Mouse (Mus musculus) forebrain, postnatal 0 days (tissue): ENCODE measurements around the gene Snd1. TPM values are rescaled to one million over a fixed set of nuclear protein-coding genes. Genes with fewer than 3 reads are reported as not detected.

Experiments used
- ATAC-seq: fragments of 200-750 bp; cut with Nextera tagmentation; 2 replicates; pipeline ENCODE4 v1.8.0; 2017; ENCODE audit warnings: mild to moderate bottlenecking, moderate library complexity
- DNase-seq: peaks from one replicate; pipeline ENCODE4 v3.0.0-alpha.2; 2015
- H3K27ac ChIP-seq: fragments of 300-500 bp; sonication (generic); 2 replicates; pipeline ENCODE4 v1.5.1; 2014; ENCODE audit warnings: low read depth, mild to moderate bottlenecking, antibody characterized with exemption, low read length, moderate library complexity, mixed read lengths
- H3K27me3 ChIP-seq: fragments of 300-500 bp; sonication (generic); 2 replicates; pipeline ENCODE4 v1.6.1; 2014; ENCODE audit warnings: mild to moderate bottlenecking, low read length, mixed read lengths; ENCODE audit not compliant: insufficient read depth
- H3K36me3 ChIP-seq: fragments of 300-500 bp; sonication (generic); 2 replicates; pipeline ENCODE4 v1.6.1; 2014; ENCODE audit warnings: mild to moderate bottlenecking, moderate library complexity; ENCODE audit not compliant: insufficient read depth
- H3K4me1 ChIP-seq: fragments of 300-500 bp; sonication (generic); 2 replicates; pipeline ENCODE4 v1.6.1; 2014; ENCODE audit warnings: antibody characterized with exemption; ENCODE audit not compliant: insufficient read depth
- H3K4me2 ChIP-seq: fragments of 300-500 bp; sonication (generic); 2 replicates; pipeline ENCODE4 v1.6.1; 2014; ENCODE audit warnings: low read depth, mild to moderate bottlenecking, moderate library complexity
- H3K4me3 ChIP-seq: fragments of 300-500 bp; sonication (generic); 2 replicates; pipeline ENCODE4 v1.5.1; 2014; ENCODE audit warnings: low read depth, low read length, mixed read lengths
- H3K9ac ChIP-seq: fragments of 300-500 bp; sonication (generic); 2 replicates; pipeline ENCODE4 v1.6.1; 2014; ENCODE audit warnings: mild to moderate bottlenecking
- H3K9me3 ChIP-seq: fragments of 300-500 bp; sonication (generic); 2 replicates; pipeline ENCODE4 v1.6.1; 2016; ENCODE audit warnings: low read length
- CTCF ChIP-seq: sonication (generic); IDR thresholded peaks from 2 replicates; pipeline ENCODE4 v1.5.1; 2016; ENCODE audit warnings: antibody characterized with exemption, control low read depth, low read depth
- WGBS: fragments of 180-500 bp; shearing (Covaris S2); extraction: QIAGEN DNeasy Blood & Tissue Kit; methylation state at CpG from one replicate; pipeline ENCODE4 v1.1.7; 2014; 5-methylcytosine and 5-hydroxymethylcytosine counted together
- polyA plus RNA-seq: library from polyadenylated mRNA; unstranded; fragments of >200 nt; fragmentation: Nextera tagmentation; extraction: Ambion mirVana; gene quantifications from 2 replicates; pipeline ENCODE4 v1.2.1, GENCODE M21; 2015
- total RNA-seq: library from RNA; depleted of rRNA; stranded (reverse); fragments of >200 nt; gene quantifications from 2 replicates; pipeline ENCODE4 v1.2.3, GENCODE M21; 2014

The Snd1 gene
- total and polyA plus RNA-seq, 2 experiments from 2014 or later: 72.4 to 90.8 TPM

DNA sequence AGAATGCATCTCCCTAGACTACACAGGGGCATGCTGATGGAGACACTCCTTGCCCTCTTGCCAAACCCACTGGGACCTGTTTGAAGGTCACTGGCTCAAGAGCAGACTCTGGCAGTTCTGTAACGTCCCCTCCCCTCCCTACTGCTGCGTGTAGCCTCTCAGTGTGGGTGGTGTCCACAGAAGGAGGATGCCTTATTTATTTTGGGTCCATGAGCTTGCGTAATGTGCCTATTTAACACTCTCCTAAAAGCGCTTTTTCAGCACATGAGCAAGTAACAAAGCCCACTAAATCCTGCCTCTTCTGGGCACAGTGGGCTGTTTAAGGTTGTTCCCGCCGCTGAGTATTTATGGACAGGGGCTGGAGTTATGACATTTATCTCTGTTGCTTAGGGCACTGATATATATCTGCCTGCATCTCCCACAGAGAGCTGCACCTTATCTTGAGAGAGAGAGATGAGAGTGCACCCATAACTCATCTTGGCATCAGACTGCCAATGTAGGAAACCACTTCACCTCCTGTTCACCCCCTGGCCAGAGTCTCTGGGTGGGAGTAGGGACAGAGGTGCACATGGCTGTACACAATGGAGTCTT lies 293.0 kb downstream of the Snd1 start:
- Histone ChIP-seq H3K27me3 (no peaks in the 10 kb centered on the region), H3K9ac (no peak overlapping the region), H3K36me3 (no peaks in the 10 kb centered on the region), H3K9me3 (no peaks in the 10 kb centered on the region), H3K4me2 (no peak overlapping the region), H3K4me3 (no peak overlapping the region), H3K4me1 (no peaks in the 10 kb centered on the region), H3K27ac (no peak overlapping the region)
- WGBS: 92% methylated on average over 6 of the region's 6 CpGs
- no peak for TF ChIP-seq CTCF
- DNase-seq (no peak), ATAC-seq (no peak)

DNA sequence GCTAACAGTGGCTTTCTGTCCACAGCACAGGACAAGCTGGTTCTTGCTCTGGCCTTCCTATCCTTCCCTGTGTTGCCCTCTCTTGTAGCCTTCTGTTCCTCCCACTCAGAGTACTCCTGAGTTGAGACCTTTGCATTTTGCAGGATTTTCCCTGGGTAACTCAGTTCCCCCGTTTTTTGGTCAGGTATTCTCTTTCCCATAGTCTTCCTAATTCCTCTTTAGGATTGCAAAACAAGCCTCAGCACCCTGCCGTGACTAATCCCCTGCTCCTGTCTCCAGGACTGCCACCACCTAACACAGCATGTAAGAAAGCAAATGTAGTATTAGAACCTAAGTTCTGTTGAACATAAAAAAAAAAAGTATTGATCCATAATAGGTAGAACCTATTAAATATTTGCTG lies 296.4 kb downstream of the Snd1 start:
- Histone ChIP-seq H3K27me3 (no peaks in the 10 kb centered on the region), H3K9me3 (no peaks in the 10 kb centered on the region), H3K27ac (no peak overlapping the region), H3K4me1 (no peaks in the 10 kb centered on the region), H3K9ac (no peak overlapping the region), H3K4me2 (no peak overlapping the region), H3K4me3 (no peak overlapping the region), H3K36me3 (no peaks in the 10 kb centered on the region)
- ATAC-seq (no peak), DNase-seq (no peak)
- 22% methylated on average over 2 of the region's 2 CpGs for WGBS
- TF ChIP-seq CTCF: no peak

DNA sequence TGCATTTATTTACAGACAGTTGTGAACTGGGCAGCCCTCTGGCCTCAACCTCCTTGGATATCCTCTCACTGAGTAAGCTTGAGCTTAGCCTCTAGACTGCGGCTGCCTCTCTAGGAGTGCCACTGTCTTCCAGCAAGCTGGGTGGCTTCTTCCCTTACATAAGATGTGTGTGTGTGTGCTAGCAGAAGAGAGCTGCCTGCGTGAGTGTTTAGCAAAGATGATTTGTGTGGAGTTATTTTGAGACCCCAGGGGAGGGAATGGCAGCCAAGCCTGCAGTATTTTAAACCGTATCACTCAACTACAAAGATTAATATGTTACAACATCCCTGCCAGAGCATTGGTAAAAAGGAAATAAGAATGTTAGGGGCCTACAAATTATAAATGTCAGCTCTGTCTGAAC lies 306.8 kb downstream of the Snd1 start:
- ATAC-seq: peak; percentile 42; the same call in 1 of the 2 replicates
- DNase-seq: peak; percentile 25

DNA sequence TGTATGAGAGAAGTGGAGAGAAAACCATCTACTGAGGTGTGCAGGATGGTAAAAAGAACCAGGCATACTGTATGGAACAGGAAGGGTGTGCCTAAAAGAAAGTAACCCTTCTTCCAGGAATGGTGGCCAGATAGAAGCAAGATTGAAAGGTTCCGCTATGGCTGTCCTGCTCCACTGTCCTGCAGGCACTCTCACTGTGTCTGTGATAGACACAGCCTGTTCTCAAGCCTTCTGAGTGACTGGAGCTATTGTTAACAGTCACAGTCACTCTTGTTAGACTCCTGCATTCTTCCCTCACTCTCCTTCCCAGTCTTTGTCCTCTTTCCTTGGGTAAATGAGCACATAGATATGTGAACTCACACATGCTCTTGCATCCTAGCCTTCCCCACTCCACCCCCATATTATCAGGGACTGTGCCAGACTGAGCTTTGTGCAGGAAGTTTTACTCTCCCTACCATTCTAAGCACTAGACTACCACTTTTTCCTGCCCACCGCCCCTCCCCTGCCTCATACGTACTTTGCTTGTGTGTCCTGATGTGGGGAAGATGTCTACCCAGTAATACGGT lies 308.2 kb downstream of the Snd1 start:
- Histone ChIP-seq H3K4me1 (no peaks in the 10 kb centered on the region; the same call in 1 of the 2 replicates), H3K27ac (no peak overlapping the region), H3K36me3 (no peaks in the 10 kb centered on the region), H3K4me3 (no peak overlapping the region), H3K27me3 (no peaks in the 10 kb centered on the region), H3K4me2 (no peak overlapping the region), H3K9ac (no peak overlapping the region), H3K9me3 (no peaks in the 10 kb centered on the region)
- no peak for DNase-seq
- 44% methylated on average over 4 of the region's 4 CpGs for WGBS
- no peak for ATAC-seq
- TF ChIP-seq CTCF: no peak

More for the DNA sequence above, 306.8 kb downstream of the Snd1 start:
- no peak for TF ChIP-seq CTCF
- no peaks in the 10 kb centered on the region for H3K27me3 ChIP-seq
- no peak overlapping the region for H3K4me2 ChIP-seq
- H3K4me1 ChIP-seq: no peaks in the 10 kb centered on the region; the same call in 1 of the 2 replicates
- no peak overlapping the region for H3K4me3 ChIP-seq
- H3K36me3 ChIP-seq: no peaks in the 10 kb centered on the region
- no peak overlapping the region for H3K27ac ChIP-seq
- H3K9ac ChIP-seq: no peak overlapping the region
- H3K9me3 ChIP-seq: no peaks in the 10 kb centered on the region
- 52% methylated on average over 3 of the region's 3 CpGs for WGBS

DNA sequence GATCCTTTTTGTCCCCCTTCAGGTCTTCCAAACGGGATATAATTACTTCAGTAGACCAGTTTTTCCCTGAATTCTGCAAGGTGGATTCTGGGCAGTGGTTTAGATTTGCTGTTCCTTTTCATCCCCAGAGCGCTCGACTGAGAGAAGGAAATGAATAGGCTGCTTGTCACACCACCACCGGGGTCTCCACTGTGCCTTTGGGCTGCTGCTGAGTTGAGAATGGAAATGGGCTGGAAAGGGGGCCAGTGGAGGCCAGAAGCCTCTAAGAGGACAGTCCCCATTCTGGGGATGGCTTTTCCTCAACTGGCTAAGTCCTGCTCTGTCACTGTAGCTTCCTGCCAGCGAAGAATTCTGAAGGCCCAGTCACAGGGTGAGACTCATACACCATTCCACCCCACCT lies 309.0 kb downstream of the Snd1 start:
- ATAC-seq (no peak), DNase-seq (no peak)
- no peaks in the 10 kb centered on the region for H3K27me3 ChIP-seq
- H3K9ac ChIP-seq: no peak overlapping the region
- no peak overlapping the region for H3K4me3 ChIP-seq
- WGBS: 34% methylated on average over 5 of the region's 5 CpGs
- no peak overlapping the region for H3K4me2 ChIP-seq
- TF ChIP-seq CTCF: no peak
- H3K9me3 ChIP-seq: no peaks in the 10 kb centered on the region
- H3K4me1 ChIP-seq: no peaks in the 10 kb centered on the region; the same call in 1 of the 2 replicates
- no peak overlapping the region for H3K27ac ChIP-seq
- no peaks in the 10 kb centered on the region for H3K36me3 ChIP-seq

DNA sequence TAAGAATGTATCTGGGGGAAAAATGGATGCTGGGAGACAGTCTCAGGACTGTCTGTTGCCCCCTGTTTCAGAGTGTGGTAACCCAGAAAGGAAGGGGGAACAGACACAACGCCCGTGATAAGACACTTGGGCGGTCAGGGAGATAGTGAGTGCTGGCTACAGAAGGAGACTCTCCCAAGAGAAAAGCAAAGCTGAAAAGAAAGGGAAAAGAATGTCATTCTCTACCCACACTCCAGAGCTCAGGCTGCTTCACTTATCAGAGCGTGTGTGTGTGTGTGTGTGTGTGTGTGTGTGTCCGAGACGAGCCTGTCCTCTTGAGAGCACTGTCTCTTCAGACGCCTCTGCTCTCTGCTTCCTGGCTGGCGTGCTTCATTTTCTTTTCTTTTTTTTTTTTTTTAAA lies 310.8 kb downstream of the Snd1 start:
- no peak for TF ChIP-seq CTCF
- no peaks in the 10 kb centered on the region for H3K36me3 ChIP-seq
- H3K27ac ChIP-seq: no peak overlapping the region
- H3K27me3 ChIP-seq: no peaks in the 10 kb centered on the region
- H3K9ac ChIP-seq: no peak overlapping the region
- ATAC-seq (no peak), DNase-seq (no peak)
- no peak overlapping the region for H3K4me3 ChIP-seq
- no peaks in the 10 kb centered on the region; the same call in 1 of the 2 replicates for H3K4me1 ChIP-seq
- H3K9me3 ChIP-seq: no peaks in the 10 kb centered on the region
- 88% methylated on average over 8 of the region's 8 CpGs for WGBS
- no peak overlapping the region for H3K4me2 ChIP-seq

DNA sequence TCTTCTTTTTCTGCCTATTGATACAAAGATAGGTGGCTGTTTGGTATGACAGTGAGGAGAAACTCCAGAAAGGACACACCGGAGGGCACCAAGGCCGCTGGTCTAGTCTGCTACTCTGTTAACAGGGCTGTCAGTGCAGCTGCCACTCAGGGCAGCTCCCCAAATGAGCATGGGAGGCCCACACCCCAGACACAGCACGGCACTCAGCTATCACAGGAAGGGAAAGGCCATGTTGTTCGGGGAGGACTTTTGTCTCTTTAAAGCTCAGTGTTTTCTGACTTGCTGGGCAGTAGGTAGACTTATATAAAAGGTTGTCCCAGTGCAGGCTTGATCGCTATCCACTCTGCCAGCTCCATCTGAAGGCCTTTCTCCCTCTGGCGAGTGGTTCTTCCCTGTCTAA lies 312.2 kb downstream of the Snd1 start:
- DNase-seq (no peak), ATAC-seq (no peak)
- TF ChIP-seq CTCF: no peak
- Histone ChIP-seq H3K27ac (no peak overlapping the region), H3K4me3 (no peak overlapping the region), H3K27me3 (no peaks in the 10 kb centered on the region), H3K4me2 (no peak overlapping the region), H3K36me3 (no peaks in the 10 kb centered on the region), H3K9ac (no peak overlapping the region), H3K4me1 (no peaks in the 10 kb centered on the region; the same call in 1 of the 2 replicates), H3K9me3 (no peaks in the 10 kb centered on the region)
- WGBS: 57% methylated on average over 6 of the region's 6 CpGs
